Mouse (Mus musculus): ENCODE data around the gene Gpn2.

DNA sequence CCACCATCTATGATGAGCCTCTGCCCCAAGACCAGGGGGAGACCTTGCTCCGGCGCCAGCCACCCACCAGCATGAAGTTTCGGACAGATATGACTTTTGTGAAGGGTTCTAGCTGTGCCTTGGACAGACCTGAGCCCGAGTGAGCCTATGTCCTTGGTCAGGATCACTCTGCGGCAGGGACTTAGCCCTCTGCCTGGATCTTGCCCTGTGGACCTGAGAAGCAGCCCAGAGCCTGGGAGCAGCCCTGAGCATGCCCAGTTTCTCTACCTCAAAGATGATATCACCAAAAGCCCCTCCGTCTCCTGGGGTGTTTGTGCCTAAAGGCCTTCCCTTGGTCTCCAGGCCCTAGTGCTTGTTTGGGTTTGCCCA is 488 bp upstream of the Gpn2 start:
- TF ChIP-seq POLR2A (IDR thresholded peaks at IDR 0.05; ENCODE audit: insufficient read depth, low read length) (no peak), CTCF (IDR thresholded peaks at IDR 0.05; ENCODE audit: low read depth, low read length) (no peak), EP300 (IDR thresholded peaks at IDR 0.05; ENCODE audit: insufficient read depth, low read depth, low read length) (no peak)

Measured in ES-Bruce4 (cell line).